Mouse (Mus musculus) kidney, adult 2 months (tissue): ENCODE measurements at regions not wholly inside any gene's neighbourhood (a gene's known extent, or its start where the extent isn't known, plus 50 kb on each side); places are given as distances from the start of the nearest gene placed in this dataset.

ENCODE experiments used
- CTCF ChIP-seq: fragments of 200-500 bp; conservative IDR thresholded peaks from 2 replicates; pipeline ENCODE4 v1.5.1; 2011; ENCODE audit warnings: low read depth, mild to moderate bottlenecking, control low read depth, low read length, moderate library complexity, mixed read lengths; ENCODE audit not compliant: insufficient read depth, insufficient read length
- POLR2A ChIP-seq: fragments of 200-500 bp; IDR thresholded peaks from one replicate; pipeline ENCODE4 v1.6.1; 2011; ENCODE audit warnings: low read depth, low read length, control low read depth

- no peak for TF ChIP-seq POLR2A
- TF ChIP-seq CTCF, result no peak
Observed at GRCm38 (mm10) chr8:77983476-77983875, 229.6 kb upstream of the Ttc29 start.
